Mouse (Mus musculus) erythroblast, embryonic 14.5 days (primary cell): ENCODE measurements around the gene Calm3.

Experiments
- GATA1 ChIP-seq: IDR thresholded peaks from 2 replicates; pipeline ENCODE4 v1.6.1; 2012; ENCODE audit warnings: low read length, inconsistent platforms, mixed read lengths
- TAL1 ChIP-seq: IDR thresholded peaks from 3 replicates; pipeline ENCODE4 v1.6.1; 2012; ENCODE audit warnings: low read length, inconsistent platforms, mixed read lengths

- TF ChIP-seq TAL1 (peak; percentile 62), GATA1 (no peak)
Measured at GRCm38 (mm10) chr7:16919395-16920149, 4.3 kb downstream of the Calm3 start.
